Mouse (Mus musculus) megakaryocyte-erythroid progenitor cell, adult 5-6 weeks (primary cell): ENCODE data around the gene Hhex. TPM values are rescaled to one million over a fixed set of nuclear protein-coding genes. Genes with fewer than 3 reads are reported as not detected.

ENCODE experiments used
- total RNA-seq, 2 experiments: library from RNA; stranded (forward) in 1 of 2; stranded (reverse) in 1 of 2; fragments of 200-1000, 215-1000 nt in 1 of 2; fragments of >200 nt in 1 of 2; fragmentation: Nextera tagmentation in 1 of 2; gene quantifications; 2 replicates each; pipeline ENCODE4 v1.2.3; 2014 to 2017

The Hhex gene
- total RNA-seq, 2 experiments from 2014 or later, result 33.5 to 51.2 TPM

Other genes with a start within 250 kb of the Hhex start
- 138 TPM in 2 replicates for gene March5, start 227.3 kb upstream of the Hhex start, total RNA-seq (2014; fragmentation: Nextera tagmentation)
- gene March5, start 227.3 kb upstream of the Hhex start, total RNA-seq (2017), result 77.5 and 90.8 TPM in 2 replicates
- gene Cpeb3, start 226.2 kb upstream of the Hhex start, total RNA-seq (2014; fragmentation: Nextera tagmentation), result 3.1 and 3.6 TPM in 2 replicates
- gene Cpeb3, start 226.2 kb upstream of the Hhex start, total RNA-seq (2017), result 0.80 and 4.1 TPM in 2 replicates
- 73.1 and 111 TPM in 2 replicates for gene Ide, start 97.0 kb upstream of the Hhex start, total RNA-seq (2014; fragmentation: Nextera tagmentation)
- 89.7 and 103 TPM in 2 replicates for gene Ide, start 97.0 kb upstream of the Hhex start, total RNA-seq (2017)
- gene Kif11, start 58.4 kb upstream of the Hhex start, total RNA-seq (2014; fragmentation: Nextera tagmentation), result 71.5 and 75.2 TPM in 2 replicates
- 144 TPM in 2 replicates for gene Kif11, start 58.4 kb upstream of the Hhex start, total RNA-seq (2017)
- gene Exoc6, start 115.6 kb downstream of the Hhex start, total RNA-seq (2014; fragmentation: Nextera tagmentation), result 46.9 and 49.2 TPM in 2 replicates
- gene Exoc6, start 115.6 kb downstream of the Hhex start, total RNA-seq (2017), result 104 and 109 TPM in 2 replicates